Mouse (Mus musculus): ENCODE data around the gene Dad1.

GRCm38 (mm10) chr14:54244183-54244582 is 9.7 kb downstream of the Dad1 start:
- TF ChIP-seq CTCF (IDR thresholded peaks at IDR 0.05; ENCODE audit: low read depth, low read length): no peak
- TF ChIP-seq GATA1 (IDR thresholded peaks at IDR 0.05; ENCODE audit: borderline replicate concordance, low read length): no peak

Data from G1E (cell line).